Mouse (Mus musculus): ENCODE measurements around the gene Gm14214. TPM values are rescaled to one million over a fixed set of nuclear protein-coding genes. Genes with fewer than 3 reads are reported as not detected.
A peak's percentile ranks its signal among the peaks of the same experiment; 100 is the strongest.

The Gm14214 gene
- not detected in 2 replicates for polyA plus RNA-seq (2012; rRNA removed)

DNA sequence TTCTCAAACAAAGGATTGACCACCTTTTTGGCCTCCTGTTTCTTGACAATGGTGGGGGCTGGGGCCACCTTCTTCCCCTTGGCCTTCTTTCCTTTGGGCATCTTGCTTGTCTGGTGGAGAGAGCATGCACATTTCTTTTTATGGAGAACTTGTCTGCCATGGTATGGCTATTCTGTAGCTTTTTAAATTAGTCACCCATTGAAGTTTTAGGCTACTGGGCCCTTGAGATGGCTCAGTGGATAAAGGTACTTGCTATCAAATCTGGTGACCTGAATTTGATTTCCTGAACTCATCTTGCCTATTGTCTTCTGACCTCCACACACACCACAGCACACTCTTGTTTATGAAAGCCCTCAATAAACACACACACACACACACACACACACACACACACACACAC, at the start of gene Gm14214:
Gene Gm14214 (minus strand): TSS at position 101 of the 400 bp plus-strand sequence.
- no peaks in the 10 kb centered on the region for H3K27me3 ChIP-seq (ENCODE audit: control insufficient read depth, insufficient read depth, low read length)
- H3K4me3 ChIP-seq (ENCODE audit: control insufficient read depth, insufficient read depth, low read length), result no peak within 1 kb of the TSS
- H3K27ac ChIP-seq (ENCODE audit: control insufficient read depth, insufficient read depth, low read length), result no peak within 1 kb of the TSS
- no peaks in the 10 kb centered on the region for H3K4me1 ChIP-seq (replicated peaks; ENCODE audit: control insufficient read depth, insufficient read depth, low read length)
- TF ChIP-seq CTCF (IDR thresholded peaks at IDR 0.05; ENCODE audit: borderline replicate concordance, control insufficient read depth, extremely low read depth, insufficient read depth, low read length, poor library complexity) (no peak), POLR2A (IDR thresholded peaks at IDR 0.05; ENCODE audit: control insufficient read depth, extremely low read depth, insufficient read depth, low read length, poor library complexity) (no peak)
- no peak for DNase-seq
- H3K36me3 ChIP-seq (ENCODE audit: control insufficient read depth, insufficient read depth, low read length), result no peaks in the 10 kb centered on the region

DNA sequence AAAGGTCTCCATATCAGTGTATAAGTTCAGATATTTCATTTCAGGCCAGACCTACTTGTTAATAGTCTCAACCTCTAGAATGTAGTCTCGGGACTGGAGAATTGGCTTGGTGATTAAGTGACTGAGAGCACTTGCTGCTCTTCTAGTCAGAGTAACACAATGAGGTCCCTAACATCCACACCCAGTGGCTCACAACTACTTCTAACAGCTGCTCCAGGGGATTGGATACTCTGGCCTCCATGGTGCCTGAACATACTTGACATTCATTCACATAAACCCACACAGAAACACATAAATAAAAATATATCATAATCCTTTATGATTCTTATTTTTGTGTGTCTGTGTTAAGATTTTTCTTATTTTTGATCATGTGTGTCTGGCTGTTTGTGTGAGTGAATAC, 48.8 kb upstream of the Gm14214 start:
- WGBS, result 89% methylated on average over 1 of the region's 1 CpGs
- no peak for DNase-seq

DNA sequence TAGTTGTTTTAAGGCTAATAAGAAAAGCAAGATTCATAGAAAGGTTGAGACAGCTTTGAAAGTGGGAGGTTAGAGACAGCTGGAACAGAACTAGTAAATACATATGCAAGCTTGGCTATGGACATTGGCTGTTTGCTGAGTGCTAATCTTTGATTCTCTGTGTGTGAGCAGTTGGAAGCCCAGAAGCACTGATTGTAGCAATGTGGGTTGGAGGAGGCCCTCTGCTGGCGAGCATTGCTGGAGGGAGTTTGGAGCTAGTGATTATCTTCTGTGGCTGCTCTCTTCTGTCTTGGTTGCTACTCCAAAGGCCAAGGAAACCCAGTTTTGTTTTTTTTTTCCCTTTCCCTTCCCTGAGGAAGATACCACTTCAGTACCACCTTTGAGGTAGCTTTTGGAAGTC, 48.0 kb upstream of the Gm14214 start:
- H3K27ac ChIP-seq (ENCODE audit: control insufficient read depth, insufficient read depth, low read length), result no peak overlapping the region
- DNase-seq, result peak; percentile 19
- H3K36me3 ChIP-seq (ENCODE audit: control insufficient read depth, insufficient read depth, low read length), result peaks cover 11% of the 10 kb centered on the region
- WGBS, result 48% methylated on average over 1 of the region's 1 CpGs
- no peak for TF ChIP-seq CTCF (IDR thresholded peaks at IDR 0.05; ENCODE audit: borderline replicate concordance, control insufficient read depth, extremely low read depth, insufficient read depth, low read length, poor library complexity)
- TF ChIP-seq POLR2A (IDR thresholded peaks at IDR 0.05; ENCODE audit: control insufficient read depth, extremely low read depth, insufficient read depth, low read length, poor library complexity), result no peak
- H3K4me3 ChIP-seq (ENCODE audit: control insufficient read depth, insufficient read depth, low read length), result no peak overlapping the region
- H3K27me3 ChIP-seq (ENCODE audit: control insufficient read depth, insufficient read depth, low read length), result no peaks in the 10 kb centered on the region
- no peaks in the 10 kb centered on the region for H3K4me1 ChIP-seq (replicated peaks; ENCODE audit: control insufficient read depth, insufficient read depth, low read length)

More for the DNA sequence above, 48.8 kb upstream of the Gm14214 start:
- peaks cover 11% of the 10 kb centered on the region for H3K36me3 ChIP-seq (ENCODE audit: control insufficient read depth, insufficient read depth, low read length)
- no peak for TF ChIP-seq CTCF (IDR thresholded peaks at IDR 0.05; ENCODE audit: borderline replicate concordance, control insufficient read depth, extremely low read depth, insufficient read depth, low read length, poor library complexity)
- no peak for TF ChIP-seq POLR2A (IDR thresholded peaks at IDR 0.05; ENCODE audit: control insufficient read depth, extremely low read depth, insufficient read depth, low read length, poor library complexity)
- no peaks in the 10 kb centered on the region for H3K27me3 ChIP-seq (ENCODE audit: control insufficient read depth, insufficient read depth, low read length)
- no peak overlapping the region for H3K4me3 ChIP-seq (ENCODE audit: control insufficient read depth, insufficient read depth, low read length)
- no peak overlapping the region for H3K27ac ChIP-seq (ENCODE audit: control insufficient read depth, insufficient read depth, low read length)
- no peaks in the 10 kb centered on the region for H3K4me1 ChIP-seq (replicated peaks; ENCODE audit: control insufficient read depth, insufficient read depth, low read length)

DNA sequence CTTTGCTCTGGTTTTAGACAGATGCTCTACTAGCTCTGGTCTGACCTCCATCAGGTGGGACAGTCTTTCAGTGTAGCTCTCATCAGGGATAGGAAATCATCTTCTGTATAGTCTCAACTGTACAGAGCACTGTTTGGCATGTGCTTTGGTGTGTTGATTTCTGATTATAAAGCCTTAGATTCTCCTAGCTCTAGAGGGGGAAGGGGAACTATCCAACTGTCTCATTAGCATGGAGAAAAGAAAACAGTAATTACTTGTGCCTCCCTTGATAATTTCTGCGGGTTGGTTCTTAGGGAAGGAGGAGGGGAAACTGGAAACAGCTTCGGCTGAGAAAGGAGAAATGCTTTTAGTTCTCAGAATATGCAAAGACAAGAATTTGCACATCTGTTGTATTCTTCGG, 47.3 kb upstream of the Gm14214 start:
- Histone ChIP-seq H3K4me3 (ENCODE audit: control insufficient read depth, insufficient read depth, low read length) (no peak overlapping the region), H3K27ac (ENCODE audit: control insufficient read depth, insufficient read depth, low read length) (no peak overlapping the region), H3K27me3 (ENCODE audit: control insufficient read depth, insufficient read depth, low read length) (no peaks in the 10 kb centered on the region), H3K36me3 (ENCODE audit: control insufficient read depth, insufficient read depth, low read length) (peaks cover 5% of the 10 kb centered on the region; the same call in 1 of the 2 replicates), H3K4me1 (replicated peaks; ENCODE audit: control insufficient read depth, insufficient read depth, low read length) (no peaks in the 10 kb centered on the region)
- 75% methylated on average over 3 of the region's 3 CpGs for WGBS
- no peak for TF ChIP-seq POLR2A (IDR thresholded peaks at IDR 0.05; ENCODE audit: control insufficient read depth, extremely low read depth, insufficient read depth, low read length, poor library complexity)
- no peak for TF ChIP-seq CTCF (IDR thresholded peaks at IDR 0.05; ENCODE audit: borderline replicate concordance, control insufficient read depth, extremely low read depth, insufficient read depth, low read length, poor library complexity)
- no peak for DNase-seq

DNA sequence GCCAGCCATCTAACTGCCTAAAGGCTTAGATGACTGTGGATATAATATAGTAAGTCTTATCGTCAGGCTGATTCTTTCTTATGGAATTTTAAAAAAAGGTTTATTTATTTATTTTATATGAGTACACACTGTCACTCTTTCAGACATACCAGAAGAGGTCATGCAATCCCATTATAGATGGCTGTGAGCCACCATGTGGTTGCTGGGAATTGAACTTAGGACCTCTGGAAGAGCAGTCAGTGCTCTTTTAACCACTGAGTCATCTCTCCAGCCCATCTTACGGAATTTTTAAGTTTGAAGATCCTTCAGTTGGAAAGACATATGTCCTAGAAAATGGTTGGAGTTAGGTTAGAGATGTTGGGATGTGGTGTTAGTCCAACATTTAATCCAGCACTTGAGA, 43.6 kb upstream of the Gm14214 start:
- WGBS, result 97% methylated on average over 2 of the region's 2 CpGs
- H3K27me3 ChIP-seq (ENCODE audit: control insufficient read depth, insufficient read depth, low read length), result no peaks in the 10 kb centered on the region
- no peak overlapping the region for H3K27ac ChIP-seq (ENCODE audit: control insufficient read depth, insufficient read depth, low read length)
- H3K36me3 ChIP-seq (ENCODE audit: control insufficient read depth, insufficient read depth, low read length), result no peaks in the 10 kb centered on the region
- DNase-seq, result no peak
- H3K4me1 ChIP-seq (replicated peaks; ENCODE audit: control insufficient read depth, insufficient read depth, low read length), result no peaks in the 10 kb centered on the region
- H3K4me3 ChIP-seq (ENCODE audit: control insufficient read depth, insufficient read depth, low read length), result no peak overlapping the region
- TF ChIP-seq POLR2A (IDR thresholded peaks at IDR 0.05; ENCODE audit: control insufficient read depth, extremely low read depth, insufficient read depth, low read length, poor library complexity) (no peak), CTCF (IDR thresholded peaks at IDR 0.05; ENCODE audit: borderline replicate concordance, control insufficient read depth, extremely low read depth, insufficient read depth, low read length, poor library complexity) (no peak)

DNA sequence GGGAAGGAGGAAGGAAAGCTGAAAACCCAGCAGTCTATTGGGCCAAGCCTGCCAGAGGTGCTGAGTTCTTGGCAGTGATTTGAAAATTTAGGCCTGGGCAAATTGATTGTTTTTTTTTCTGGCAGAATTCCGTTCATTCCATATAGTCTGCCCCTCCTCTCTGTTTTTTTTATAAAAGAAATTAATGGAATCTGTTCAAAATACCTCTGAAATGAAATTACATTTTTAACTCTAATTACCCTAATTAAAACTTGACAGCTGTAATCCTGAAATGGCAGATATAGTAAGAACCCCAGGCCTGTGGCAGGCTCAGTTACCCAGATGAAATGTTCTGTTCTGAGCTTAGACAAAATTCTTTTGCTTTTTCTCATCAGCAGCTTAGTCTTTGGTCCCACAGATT, 41.0 kb upstream of the Gm14214 start:
- no peak for DNase-seq
- Histone ChIP-seq H3K4me3 (ENCODE audit: control insufficient read depth, insufficient read depth, low read length) (no peak overlapping the region), H3K27me3 (ENCODE audit: control insufficient read depth, insufficient read depth, low read length) (no peaks in the 10 kb centered on the region), H3K36me3 (ENCODE audit: control insufficient read depth, insufficient read depth, low read length) (no peaks in the 10 kb centered on the region), H3K27ac (ENCODE audit: control insufficient read depth, insufficient read depth, low read length) (no peak overlapping the region), H3K4me1 (replicated peaks; ENCODE audit: control insufficient read depth, insufficient read depth, low read length) (0 out of 2 replicates have a peak, but pooled peaks cover 3% of the 10 kb centered on the region)
- 86% methylated on average over 1 of the region's 1 CpGs for WGBS
- TF ChIP-seq CTCF (IDR thresholded peaks at IDR 0.05; ENCODE audit: borderline replicate concordance, control insufficient read depth, extremely low read depth, insufficient read depth, low read length, poor library complexity), result no peak
- no peak for TF ChIP-seq POLR2A (IDR thresholded peaks at IDR 0.05; ENCODE audit: control insufficient read depth, extremely low read depth, insufficient read depth, low read length, poor library complexity)
